Mouse (Mus musculus) adrenal gland, adult (tissue): Measurements from ENCODE around the gene Magi1.

Source experiments
- DNase-seq, 2 experiments: peaks; one replicate each; pipeline ENCODE4 v3.0.0; 2022 to 2023; ENCODE audit warnings: low spot score in 1 of 2; ENCODE audit not compliant: inconsistent age in 2 of 2

The Magi1 gene

DNA sequence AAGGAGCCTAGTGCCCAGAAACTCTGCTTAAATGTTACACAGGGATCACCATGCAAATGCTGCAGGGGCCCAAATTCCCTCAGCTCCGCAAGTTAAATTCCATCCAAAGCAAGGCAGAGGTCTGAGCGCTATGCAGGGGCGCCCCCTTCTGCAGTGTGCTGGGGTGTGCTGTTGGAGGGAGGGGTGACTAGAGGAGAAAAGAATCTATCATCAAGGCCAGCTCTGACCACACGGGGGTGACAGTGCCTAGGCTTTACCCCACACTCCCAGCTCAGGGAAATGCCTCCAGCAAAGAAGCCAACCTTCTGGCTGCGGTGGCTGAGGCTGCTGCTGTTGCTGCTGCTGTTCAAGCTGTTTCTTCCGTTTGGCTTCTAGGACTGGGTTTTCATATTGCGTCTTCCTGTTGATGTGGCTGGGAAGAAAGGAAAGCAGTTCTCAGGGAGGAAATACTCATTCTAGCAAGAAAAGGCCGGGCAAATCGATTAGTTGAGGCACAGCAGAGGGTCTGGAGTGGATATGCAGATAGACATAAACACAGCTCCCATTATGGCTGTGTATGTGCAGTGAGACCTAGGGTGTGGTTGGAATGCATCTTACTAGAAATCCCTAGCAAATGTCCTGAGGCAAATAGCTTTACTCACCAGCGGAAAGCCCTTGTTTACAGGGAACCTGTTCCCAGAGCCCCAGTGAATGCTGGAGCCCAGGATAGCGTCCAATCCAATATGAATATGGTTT lies 526.2 kb downstream of the Magi1 start:
- DNase-seq, result peak; percentile 86 to 93

GRCm38 (mm10) chr6:93743145-93743544 lies 540.6 kb downstream of the Magi1 start:
- DNase-seq, result no peak

DNA sequence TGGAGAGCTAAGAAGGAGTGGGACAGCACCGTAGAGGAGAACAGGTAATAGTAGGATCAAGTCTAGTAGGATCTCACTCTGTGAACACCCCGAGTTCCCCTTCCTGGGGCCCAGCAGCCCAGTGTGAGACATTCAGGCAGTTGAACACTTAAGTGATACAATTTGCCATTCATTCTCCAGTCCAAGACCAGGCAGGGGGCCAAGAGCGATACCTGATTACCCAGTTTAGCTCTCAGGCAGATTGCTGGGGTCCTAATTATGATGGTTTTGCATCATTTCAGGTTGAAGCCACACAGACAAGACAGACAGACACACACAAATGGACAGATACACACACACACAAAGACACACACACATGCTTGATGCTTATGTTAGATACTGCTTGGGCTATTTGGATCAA lies 543.9 kb downstream of the Magi1 start:
- no peak for DNase-seq

GRCm38 (mm10) chr6:93737083-93737482 lies 546.6 kb downstream of the Magi1 start:
- no peak for DNase-seq

- no peak for DNase-seq
Observed at GRCm38 (mm10) chr6:93736071-93736470, 547.6 kb downstream of the Magi1 start.

DNA sequence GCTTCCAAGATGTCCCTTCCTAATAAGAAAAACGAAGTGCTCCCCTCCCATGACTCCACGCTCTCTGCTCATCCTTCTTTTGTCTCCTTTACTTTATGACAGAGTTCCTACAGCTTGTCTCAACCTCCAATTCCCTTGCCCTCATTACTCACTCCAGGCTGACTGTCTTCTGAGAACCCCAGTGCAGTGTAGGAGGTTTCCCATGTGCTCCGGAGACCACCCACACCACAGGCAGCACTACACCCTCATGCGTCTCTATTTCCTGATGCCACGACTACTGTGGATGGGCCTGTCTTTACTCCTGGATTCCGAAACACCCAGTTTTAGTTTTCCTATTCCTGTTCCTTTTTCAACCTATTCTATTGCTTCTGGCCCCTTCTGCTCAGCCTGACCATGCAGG lies 549.9 kb downstream of the Magi1 start:
- no peak for DNase-seq

DNA sequence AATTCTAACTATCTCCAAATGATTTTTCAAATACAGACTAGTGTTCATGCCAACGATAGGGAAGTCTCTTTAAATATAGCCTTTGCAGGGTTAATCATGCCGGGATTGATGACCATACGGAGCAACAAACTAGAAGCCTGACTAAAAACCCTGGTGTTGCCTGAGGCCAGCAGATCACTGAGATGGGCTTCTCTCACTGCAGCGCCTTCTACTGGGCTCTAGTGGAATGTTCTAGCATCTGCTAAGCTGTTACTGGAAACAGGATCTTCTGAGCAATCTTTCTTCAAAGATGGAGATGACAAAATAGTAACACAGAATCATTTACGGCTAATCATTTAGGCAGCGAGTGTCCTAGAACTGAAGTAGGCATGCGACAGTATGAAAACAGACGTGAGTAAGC lies 554.0 kb downstream of the Magi1 start:
- DNase-seq, result peak in 1 of 2 experiments; percentile 44

- DNase-seq, result no peak
Observed at GRCm38 (mm10) chr6:93728791-93729190, 554.9 kb downstream of the Magi1 start.

GRCm38 (mm10) chr6:93727630-93728178 lies 556.0 kb downstream of the Magi1 start:
- no peak for DNase-seq

- DNase-seq, result peak; percentile 23 to 68
Observed at GRCm38 (mm10) chr6:93726829-93727455, 556.8 kb downstream of the Magi1 start.

GRCm38 (mm10) chr6:93726121-93726520 lies 557.6 kb downstream of the Magi1 start:
- DNase-seq, result no peak

DNA sequence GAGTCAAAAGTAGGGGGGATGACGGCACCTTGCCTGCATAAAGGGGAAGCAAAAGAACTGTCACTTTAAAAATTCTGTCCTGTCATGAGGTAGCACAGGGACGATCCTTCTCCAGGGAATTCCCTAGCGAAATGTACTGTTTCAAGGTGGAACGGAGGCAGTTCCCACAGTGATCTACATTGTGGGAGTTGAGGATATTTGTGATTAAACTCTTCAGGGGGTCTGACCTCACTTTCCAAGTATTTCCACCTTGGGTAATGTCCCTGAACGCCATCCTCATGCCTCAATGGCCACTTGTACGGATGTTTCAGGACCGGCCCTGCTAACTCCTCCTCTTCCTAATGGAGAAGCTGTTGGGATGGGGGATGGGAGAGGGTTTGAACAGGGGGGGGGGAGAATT lies 559.0 kb downstream of the Magi1 start:
- DNase-seq, result no peak

DNA sequence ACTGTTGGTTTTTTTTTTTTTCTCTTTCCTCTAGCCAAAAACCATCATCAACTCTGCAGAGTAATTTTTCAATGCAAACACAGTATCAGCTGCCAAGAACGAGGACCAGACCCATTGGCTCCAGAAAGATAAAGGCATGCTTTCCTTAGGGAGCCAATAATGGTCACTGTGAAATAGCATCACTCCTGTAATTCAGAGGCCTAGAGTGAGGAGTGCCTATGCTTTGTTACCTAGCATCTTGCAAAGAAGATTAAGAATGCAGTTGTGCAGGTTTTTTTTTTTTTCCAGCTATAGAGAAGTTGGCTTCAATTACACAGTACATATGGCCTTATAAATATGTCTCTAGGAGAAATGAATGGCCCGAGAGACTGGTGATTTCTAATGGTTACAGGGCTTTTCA lies 560.5 kb downstream of the Magi1 start:
- no peak for DNase-seq

DNA sequence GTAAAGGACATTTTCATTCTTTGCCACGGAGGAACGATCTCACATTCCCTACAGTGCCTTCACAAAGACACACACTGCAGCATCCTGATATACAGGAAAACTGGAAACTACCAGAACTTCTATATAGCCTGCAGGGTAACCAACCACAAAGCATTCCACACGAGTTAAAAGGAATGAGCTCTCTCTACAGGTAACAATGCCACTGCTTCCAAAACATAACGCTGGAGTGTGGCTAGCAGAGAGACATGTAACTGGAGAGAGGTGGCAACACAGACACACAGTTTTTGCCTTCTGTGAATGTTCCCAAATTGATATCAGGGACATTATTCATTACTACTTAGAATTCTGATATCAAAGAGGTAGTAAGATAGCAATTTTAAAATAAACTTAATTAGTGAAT lies 564.2 kb downstream of the Magi1 start:
- DNase-seq, result no peak

- no peak for DNase-seq
Observed at GRCm38 (mm10) chr6:93718385-93718784, 565.3 kb downstream of the Magi1 start.

- DNase-seq, result no peak
Observed at GRCm38 (mm10) chr6:93717826-93718375, 565.8 kb downstream of the Magi1 start.

DNA sequence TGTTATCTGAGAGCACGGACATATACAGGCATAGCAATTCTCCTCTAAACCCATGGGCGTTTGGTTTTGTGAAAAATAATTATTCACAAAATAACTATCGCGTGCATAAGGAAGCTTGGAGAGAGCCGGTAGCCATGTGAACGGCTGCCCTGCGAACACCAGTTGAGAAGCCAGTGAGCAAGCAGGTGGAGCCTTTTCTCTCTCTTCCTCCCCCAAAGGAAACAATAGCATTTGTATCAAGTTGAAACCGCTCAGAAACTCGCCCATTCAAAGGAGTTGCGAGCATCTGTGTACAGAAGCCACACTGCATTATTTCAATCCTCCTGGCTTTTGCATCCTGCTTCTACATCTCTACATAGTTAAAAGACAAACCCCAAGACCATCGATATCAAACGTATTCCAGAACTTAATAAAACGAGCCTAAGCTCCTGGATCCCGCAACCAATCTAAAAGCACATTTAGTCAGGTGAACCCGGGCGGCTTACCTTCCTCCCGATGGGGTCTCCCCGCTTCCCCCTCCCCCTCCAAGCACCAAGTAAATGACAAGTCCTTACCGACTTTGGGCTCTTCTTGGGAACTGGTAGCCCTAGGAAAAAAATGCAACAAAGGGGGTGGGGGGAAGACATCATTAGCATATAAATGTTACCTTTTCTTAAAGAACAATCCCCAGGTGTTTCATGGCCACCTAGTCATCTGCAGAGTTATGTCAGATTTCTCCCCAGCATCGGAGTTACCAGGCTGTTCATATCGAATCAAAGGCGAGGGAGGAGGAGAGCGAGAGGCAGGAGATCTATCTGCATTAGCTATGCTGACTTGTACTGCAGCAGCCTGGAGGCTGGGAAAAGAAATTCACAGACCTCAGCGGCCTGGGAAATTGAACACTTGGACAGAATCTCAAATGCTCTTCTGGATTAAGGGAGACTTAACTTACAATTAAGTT lies 566.8 kb downstream of the Magi1 start:
- DNase-seq, result no peak

DNA sequence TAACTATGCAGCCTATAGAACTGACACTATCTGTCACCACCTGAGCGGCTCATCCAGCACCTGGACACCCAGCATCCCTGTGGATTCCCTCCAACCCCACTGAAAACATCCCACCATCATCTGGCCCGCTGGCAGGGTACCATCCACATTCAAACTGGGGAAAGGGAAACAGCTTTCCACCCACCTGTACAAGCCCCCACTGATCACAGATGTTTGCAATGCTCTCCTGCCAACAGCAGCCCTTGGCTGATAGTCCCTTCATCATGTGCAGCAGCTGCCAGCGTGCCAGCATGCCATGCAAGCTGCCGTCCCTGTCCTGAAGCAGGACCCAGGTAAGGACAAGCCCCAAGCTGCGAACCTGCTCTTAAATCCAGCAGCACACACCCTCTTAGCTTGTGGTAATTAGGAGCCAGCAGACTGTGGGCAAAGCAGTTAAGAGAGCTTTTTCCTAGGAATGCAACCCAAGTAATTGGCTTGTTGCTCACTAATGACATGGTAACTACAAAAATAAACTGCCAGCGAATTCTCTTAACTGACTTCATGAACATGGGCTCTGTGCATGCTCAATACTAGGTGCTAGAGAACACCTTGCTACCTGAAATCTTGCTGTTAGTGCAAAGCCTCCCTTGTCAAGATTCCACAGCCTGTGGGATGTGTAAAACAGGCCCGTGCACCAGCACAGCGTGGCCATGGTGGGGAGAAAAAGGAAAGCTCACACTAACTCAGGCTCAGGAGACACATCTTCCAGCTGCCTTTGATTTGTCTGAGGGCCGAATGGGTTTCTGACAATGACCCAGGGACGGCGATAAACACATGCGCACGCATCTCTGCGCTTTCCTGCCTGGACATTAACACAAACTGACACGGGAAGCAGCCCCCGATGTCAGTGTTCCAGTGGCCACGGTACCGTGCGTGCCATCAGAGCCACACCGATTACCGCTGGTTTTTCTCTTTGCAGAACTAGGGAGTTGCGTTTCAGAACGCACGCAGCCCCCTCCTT lies 568.2 kb downstream of the Magi1 start:
- no peak for DNase-seq

DNA sequence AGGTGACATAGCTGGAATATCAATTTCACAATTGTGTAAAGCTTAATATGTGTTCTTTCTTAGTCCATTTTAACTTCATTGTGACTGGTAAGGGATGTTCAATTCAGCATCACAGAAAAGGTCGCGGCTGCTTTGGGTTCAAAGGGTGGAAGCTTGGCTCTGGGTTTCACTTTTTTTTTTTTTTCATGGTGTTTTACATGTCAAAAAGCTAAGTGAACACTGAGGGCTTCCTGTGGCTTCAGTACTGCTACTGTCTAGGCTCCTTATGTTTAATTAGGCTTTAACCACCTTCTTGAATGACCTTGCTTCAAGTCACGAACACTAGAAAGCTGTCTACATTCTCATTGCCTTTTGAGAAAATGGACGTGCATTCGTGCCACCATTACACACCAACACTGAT lies 579.4 kb downstream of the Magi1 start:
- DNase-seq, result no peak

DNA sequence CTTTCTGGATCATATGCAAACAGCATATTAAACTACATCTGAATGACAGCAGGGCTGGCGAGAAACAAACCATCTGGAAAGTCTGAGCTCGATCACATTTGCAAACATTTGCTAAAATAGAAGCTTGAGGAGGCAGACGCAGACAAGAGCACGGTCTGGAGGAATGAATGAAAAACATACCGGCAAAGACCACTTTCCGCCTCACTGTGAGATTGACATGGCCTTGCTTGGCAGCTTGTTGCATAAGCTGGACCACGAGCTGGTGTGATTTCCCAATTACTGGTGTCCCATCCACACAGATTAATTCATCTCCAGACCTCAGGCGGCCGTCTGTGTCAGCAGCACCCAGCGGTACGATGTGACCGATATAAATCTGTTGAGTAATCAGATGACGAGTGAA lies 584.3 kb downstream of the Magi1 start:
- DNase-seq, result peak in 1 of 2 experiments; percentile 52
